Mouse (Mus musculus): ENCODE data around the gene Cfap157. TPM values are rescaled to one million over a fixed set of nuclear protein-coding genes. Genes with fewer than 3 reads are reported as not detected.

Gene Cfap157
- 0.58 and 1.2 TPM in 2 replicates for polyA plus RNA-seq (2015; fragmentation: Nextera tagmentation; extraction: Ambion mirVana)

GRCm38 (mm10) chr2:32784048-32784681, at the start of gene Cfap157:
Gene Cfap157, minus strand, starts transcription at chr2:32784428.
- Histone ChIP-seq H3K4me3 (ENCODE audit: low read length) (no peak within 1 kb of the TSS), H3K27me3 (replicated peaks; ENCODE audit: control insufficient read depth, insufficient read depth, low read length) (no peaks in the 10 kb centered on the region), H3K9me3 (ENCODE audit: control insufficient read depth, low read length) (no peaks in the 10 kb centered on the region), H3K4me1 (ENCODE audit: control insufficient read depth, insufficient read depth, low read length) (peaks cover 4% of the 10 kb centered on the region; the same call in 1 of the 2 replicates), H3K36me3 (ENCODE audit: control insufficient read depth, insufficient read depth, low read length) (no peaks in the 10 kb centered on the region), H3K4me2 (ENCODE audit: low read depth, low read length) (no peak within 1 kb of the TSS), H3K27ac (ENCODE audit: low read length) (no peak within 1 kb of the TSS), H3K9ac (ENCODE audit: low read depth, low read length) (no peak within 1 kb of the TSS)
- no peak for ATAC-seq
- WGBS: 68% methylated on average over 4 of the region's 4 CpGs

- H3K27ac ChIP-seq (ENCODE audit: low read length): no peak overlapping the region
- H3K9ac ChIP-seq (ENCODE audit: low read depth, low read length): no peak overlapping the region; the same call in 1 of the 2 replicates
- no peaks in the 10 kb centered on the region for H3K9me3 ChIP-seq (ENCODE audit: control insufficient read depth, low read length)
- peaks cover 9% of the 10 kb centered on the region; the same call in 1 of the 2 replicates for H3K4me1 ChIP-seq (ENCODE audit: control insufficient read depth, insufficient read depth, low read length)
- H3K27me3 ChIP-seq (replicated peaks; ENCODE audit: control insufficient read depth, insufficient read depth, low read length): no peaks in the 10 kb centered on the region
- H3K4me3 ChIP-seq (ENCODE audit: low read length): no peak overlapping the region
- WGBS: 73% methylated on average over 11 of the region's 11 CpGs
- no peaks in the 10 kb centered on the region for H3K36me3 ChIP-seq (ENCODE audit: control insufficient read depth, insufficient read depth, low read length)
- ATAC-seq: no peak
- no peak overlapping the region for H3K4me2 ChIP-seq (ENCODE audit: low read depth, low read length)
Measured at GRCm38 (mm10) chr2:32828979-32829676, 44.9 kb upstream of the Cfap157 start.

- Histone ChIP-seq H3K9ac (ENCODE audit: low read depth, low read length) (no peak overlapping the region), H3K27me3 (replicated peaks; ENCODE audit: control insufficient read depth, insufficient read depth, low read length) (no peaks in the 10 kb centered on the region), H3K4me3 (ENCODE audit: low read length) (no peak overlapping the region), H3K9me3 (ENCODE audit: control insufficient read depth, low read length) (no peaks in the 10 kb centered on the region), H3K4me1 (ENCODE audit: control insufficient read depth, insufficient read depth, low read length) (peaks cover 16% of the 10 kb centered on the region), H3K4me2 (ENCODE audit: low read depth, low read length) (no peak overlapping the region), H3K27ac (ENCODE audit: low read length) (no peak overlapping the region), H3K36me3 (ENCODE audit: control insufficient read depth, insufficient read depth, low read length) (no peaks in the 10 kb centered on the region)
- no peak for ATAC-seq
- WGBS: 88% methylated on average over 6 of the region's 6 CpGs
Measured at GRCm38 (mm10) chr2:32825796-32826195, 41.6 kb upstream of the Cfap157 start.

GRCm38 (mm10) chr2:32824778-32825177, 40.5 kb upstream of the Cfap157 start:
- H3K27me3 ChIP-seq (replicated peaks; ENCODE audit: control insufficient read depth, insufficient read depth, low read length): no peaks in the 10 kb centered on the region
- no peak overlapping the region for H3K9ac ChIP-seq (ENCODE audit: low read depth, low read length)
- ATAC-seq: no peak
- H3K9me3 ChIP-seq (ENCODE audit: control insufficient read depth, low read length): no peaks in the 10 kb centered on the region
- H3K36me3 ChIP-seq (ENCODE audit: control insufficient read depth, insufficient read depth, low read length): no peaks in the 10 kb centered on the region
- 76% methylated on average over 1 of the region's 1 CpGs for WGBS
- H3K4me2 ChIP-seq (ENCODE audit: low read depth, low read length): no peak overlapping the region
- peak overlapping the region; percentile 14; the same call in 1 of the 2 replicates for H3K27ac ChIP-seq (ENCODE audit: low read length)
- no peak overlapping the region for H3K4me3 ChIP-seq (ENCODE audit: low read length)
- H3K4me1 ChIP-seq (ENCODE audit: control insufficient read depth, insufficient read depth, low read length): peaks cover 16% of the 10 kb centered on the region

- peaks cover 16% of the 10 kb centered on the region for H3K4me1 ChIP-seq (ENCODE audit: control insufficient read depth, insufficient read depth, low read length)
- peak overlapping the region; percentile 14; the same call in 1 of the 2 replicates for H3K27ac ChIP-seq (ENCODE audit: low read length)
- H3K36me3 ChIP-seq (ENCODE audit: control insufficient read depth, insufficient read depth, low read length): no peaks in the 10 kb centered on the region
- no peak for ATAC-seq
- WGBS: 30% methylated on average over 8 of the region's 8 CpGs
- no peak overlapping the region for H3K4me3 ChIP-seq (ENCODE audit: low read length)
- H3K27me3 ChIP-seq (replicated peaks; ENCODE audit: control insufficient read depth, insufficient read depth, low read length): no peaks in the 10 kb centered on the region
- 0 out of 2 replicates have a peak overlapping the region, but pooled peaks have one; percentile 11 for H3K9ac ChIP-seq (ENCODE audit: low read depth, low read length)
- no peak overlapping the region for H3K4me2 ChIP-seq (ENCODE audit: low read depth, low read length)
- H3K9me3 ChIP-seq (ENCODE audit: control insufficient read depth, low read length): no peaks in the 10 kb centered on the region
Measured at GRCm38 (mm10) chr2:32824181-32824580, 40.0 kb upstream of the Cfap157 start.

GRCm38 (mm10) chr2:32823579-32824154, 39.4 kb upstream of the Cfap157 start:
- Histone ChIP-seq H3K9me3 (ENCODE audit: control insufficient read depth, low read length) (no peaks in the 10 kb centered on the region), H3K4me3 (ENCODE audit: low read length) (no peak overlapping the region), H3K36me3 (ENCODE audit: control insufficient read depth, insufficient read depth, low read length) (no peaks in the 10 kb centered on the region), H3K4me2 (ENCODE audit: low read depth, low read length) (no peak overlapping the region), H3K9ac (ENCODE audit: low read depth, low read length) (no peak overlapping the region), H3K27me3 (replicated peaks; ENCODE audit: control insufficient read depth, insufficient read depth, low read length) (no peaks in the 10 kb centered on the region), H3K4me1 (ENCODE audit: control insufficient read depth, insufficient read depth, low read length) (peaks cover 16% of the 10 kb centered on the region), H3K27ac (ENCODE audit: low read length) (no peak overlapping the region)
- 54% methylated on average over 8 of the region's 8 CpGs for WGBS
- no peak for ATAC-seq

GRCm38 (mm10) chr2:32823153-32823552, 38.9 kb upstream of the Cfap157 start:
- no peak overlapping the region for H3K9ac ChIP-seq (ENCODE audit: low read depth, low read length)
- WGBS: 41% methylated on average over 11 of the region's 11 CpGs
- no peak for ATAC-seq

GRCm38 (mm10) chr2:32822643-32823042, 38.4 kb upstream of the Cfap157 start:
- Histone ChIP-seq H3K27me3 (replicated peaks; ENCODE audit: control insufficient read depth, insufficient read depth, low read length) (no peaks in the 10 kb centered on the region), H3K9ac (ENCODE audit: low read depth, low read length) (no peak overlapping the region), H3K27ac (ENCODE audit: low read length) (no peak overlapping the region), H3K4me1 (ENCODE audit: control insufficient read depth, insufficient read depth, low read length) (peaks cover 16% of the 10 kb centered on the region), H3K36me3 (ENCODE audit: control insufficient read depth, insufficient read depth, low read length) (no peaks in the 10 kb centered on the region), H3K4me2 (ENCODE audit: low read depth, low read length) (no peak overlapping the region), H3K9me3 (ENCODE audit: control insufficient read depth, low read length) (no peaks in the 10 kb centered on the region), H3K4me3 (ENCODE audit: low read length) (no peak overlapping the region)
- WGBS: 78% methylated on average over 6 of the region's 6 CpGs
- ATAC-seq: no peak

More at GRCm38 (mm10) chr2:32823153-32823552, 38.9 kb upstream of the Cfap157 start:
- Histone ChIP-seq H3K36me3 (ENCODE audit: control insufficient read depth, insufficient read depth, low read length) (no peaks in the 10 kb centered on the region), H3K4me2 (ENCODE audit: low read depth, low read length) (no peak overlapping the region), H3K27ac (ENCODE audit: low read length) (no peak overlapping the region), H3K4me3 (ENCODE audit: low read length) (no peak overlapping the region), H3K27me3 (replicated peaks; ENCODE audit: control insufficient read depth, insufficient read depth, low read length) (no peaks in the 10 kb centered on the region), H3K9me3 (ENCODE audit: control insufficient read depth, low read length) (no peaks in the 10 kb centered on the region), H3K4me1 (ENCODE audit: control insufficient read depth, insufficient read depth, low read length) (peaks cover 16% of the 10 kb centered on the region)

GRCm38 (mm10) chr2:32821041-32821802, 37.0 kb upstream of the Cfap157 start:
- H3K27ac ChIP-seq (ENCODE audit: low read length): no peak overlapping the region
- WGBS: 64% methylated on average over 11 of the region's 11 CpGs
- H3K9me3 ChIP-seq (ENCODE audit: control insufficient read depth, low read length): no peaks in the 10 kb centered on the region
- no peaks in the 10 kb centered on the region for H3K36me3 ChIP-seq (ENCODE audit: control insufficient read depth, insufficient read depth, low read length)
- H3K4me2 ChIP-seq (ENCODE audit: low read depth, low read length): no peak overlapping the region
- ATAC-seq: no peak
- H3K9ac ChIP-seq (ENCODE audit: low read depth, low read length): no peak overlapping the region
- peaks cover 18% of the 10 kb centered on the region for H3K4me1 ChIP-seq (ENCODE audit: control insufficient read depth, insufficient read depth, low read length)
- no peaks in the 10 kb centered on the region for H3K27me3 ChIP-seq (replicated peaks; ENCODE audit: control insufficient read depth, insufficient read depth, low read length)
- no peak overlapping the region for H3K4me3 ChIP-seq (ENCODE audit: low read length)
